Mouse (Mus musculus): ENCODE results near the gene Rgs10. TPM values are rescaled to one million over a fixed set of nuclear protein-coding genes. Genes with fewer than 3 reads are reported as not detected.

Rgs10 gene
- polyA plus RNA-seq, 1 experiment from 2014 or later, result 7.0 TPM

GRCm38 (mm10) chr7:128332896-128333295 is 85.7 kb downstream of the Rgs10 start:
- Histone ChIP-seq H3K4me1 (ENCODE audit: control insufficient read depth, insufficient read depth, low read length) (no peaks in the 10 kb centered on the region), H3K36me3 (ENCODE audit: control insufficient read depth, insufficient read depth, low read length) (no peaks in the 10 kb centered on the region), H3K9ac (ENCODE audit: low read length) (no peak overlapping the region), H3K27me3 (ENCODE audit: control insufficient read depth, insufficient read depth, low read length) (no peaks in the 10 kb centered on the region), H3K27ac (replicated peaks; ENCODE audit: low read depth, low read length) (no peak overlapping the region), H3K4me3 (ENCODE audit: low read depth, low read length) (no peak overlapping the region), H3K4me2 (ENCODE audit: low read depth, severe bottlenecking) (no peak overlapping the region), H3K9me3 (ENCODE audit: control insufficient read depth, low read length) (no peaks in the 10 kb centered on the region)
- ATAC-seq (ENCODE audit: insufficient number of reproducible peaks, low FRiP score, low TSS enrichment, low read depth), result no peak
- DNase-seq (ENCODE audit: low spot score), result no peak
- 84% methylated on average over 1 of the region's 1 CpGs for WGBS

GRCm38 (mm10) chr7:128330981-128331380 is 87.6 kb downstream of the Rgs10 start:
- Histone ChIP-seq H3K27me3 (ENCODE audit: control insufficient read depth, insufficient read depth, low read length) (no peaks in the 10 kb centered on the region), H3K4me1 (ENCODE audit: control insufficient read depth, insufficient read depth, low read length) (no peaks in the 10 kb centered on the region), H3K4me3 (ENCODE audit: low read depth, low read length) (no peak overlapping the region), H3K4me2 (ENCODE audit: low read depth, severe bottlenecking) (no peak overlapping the region), H3K27ac (replicated peaks; ENCODE audit: low read depth, low read length) (no peak overlapping the region), H3K9ac (ENCODE audit: low read length) (no peak overlapping the region), H3K9me3 (ENCODE audit: control insufficient read depth, low read length) (no peaks in the 10 kb centered on the region), H3K36me3 (ENCODE audit: control insufficient read depth, insufficient read depth, low read length) (no peaks in the 10 kb centered on the region)
- 73% methylated on average over 9 of the region's 9 CpGs for WGBS
- DNase-seq (ENCODE audit: low spot score) (no peak), ATAC-seq (ENCODE audit: insufficient number of reproducible peaks, low FRiP score, low TSS enrichment, low read depth) (no peak)

- Histone ChIP-seq H3K4me1 (ENCODE audit: control insufficient read depth, insufficient read depth, low read length) (no peaks in the 10 kb centered on the region), H3K27ac (replicated peaks; ENCODE audit: low read depth, low read length) (no peak overlapping the region), H3K4me3 (ENCODE audit: low read depth, low read length) (no peak overlapping the region), H3K27me3 (ENCODE audit: control insufficient read depth, insufficient read depth, low read length) (no peaks in the 10 kb centered on the region), H3K9me3 (ENCODE audit: control insufficient read depth, low read length) (no peaks in the 10 kb centered on the region), H3K9ac (ENCODE audit: low read length) (no peak overlapping the region; the same call in 1 of the 2 replicates), H3K4me2 (ENCODE audit: low read depth, severe bottlenecking) (no peak overlapping the region), H3K36me3 (ENCODE audit: control insufficient read depth, insufficient read depth, low read length) (no peaks in the 10 kb centered on the region)
- 86% methylated on average over 1 of the region's 1 CpGs for WGBS
- ATAC-seq (ENCODE audit: insufficient number of reproducible peaks, low FRiP score, low TSS enrichment, low read depth) (no peak), DNase-seq (ENCODE audit: low spot score) (no peak)
Observed at GRCm38 (mm10) chr7:128324977-128325376, 93.6 kb downstream of the Rgs10 start.

Other genes with a start within 250 kb of the Rgs10 start
- 0.70 and 0.92 TPM in 2 replicates for gene Cox6a2, start 212.4 kb downstream of the Rgs10 start, polyA plus RNA-seq (2014; fragmentation: Nextera tagmentation; extraction: Ambion mirVana)
- 9.7 and 10.0 TPM in 2 replicates for gene Armc5, start 181.4 kb downstream of the Rgs10 start, polyA plus RNA-seq (2014; fragmentation: Nextera tagmentation; extraction: Ambion mirVana)
- 10.2 and 11.4 TPM in 2 replicates for gene 9130023H24Rik, start 180.7 kb downstream of the Rgs10 start, polyA plus RNA-seq (2014; fragmentation: Nextera tagmentation; extraction: Ambion mirVana)
- gene Tgfb1i1, start 171.9 kb downstream of the Rgs10 start, polyA plus RNA-seq (2014; fragmentation: Nextera tagmentation; extraction: Ambion mirVana), result 14.3 and 15.6 TPM in 2 replicates
- gene Slc5a2, start 153.1 kb downstream of the Rgs10 start, polyA plus RNA-seq (2014; fragmentation: Nextera tagmentation; extraction: Ambion mirVana), result not detected in 2 replicates
- 25.4 and 31.0 TPM in 2 replicates for gene BC017158, start 120.6 kb downstream of the Rgs10 start, polyA plus RNA-seq (2014; fragmentation: Nextera tagmentation; extraction: Ambion mirVana)
- gene Tial1, start 43.0 kb upstream of the Rgs10 start, polyA plus RNA-seq (2014; fragmentation: Nextera tagmentation; extraction: Ambion mirVana), result 39.5 and 42.2 TPM in 2 replicates
- 9.9 and 10.2 TPM in 2 replicates for gene Bag3, start 104.9 kb upstream of the Rgs10 start, polyA plus RNA-seq (2014; fragmentation: Nextera tagmentation; extraction: Ambion mirVana)
- 32.9 and 35.3 TPM in 2 replicates for gene Inpp5f, start 192.6 kb upstream of the Rgs10 start, polyA plus RNA-seq (2014; fragmentation: Nextera tagmentation; extraction: Ambion mirVana)

All from limb, embryonic 11.5 days (tissue).